Mouse (Mus musculus) CH12.LX (cell line): ENCODE measurements around the gene Dazl. TPM values are rescaled to one million over a fixed set of nuclear protein-coding genes. Genes with fewer than 3 reads are reported as not detected.

ENCODE experiments used
- DNase-seq: peaks from one replicate; pipeline ENCODE4 v3.0.0-alpha.2; 2013; ENCODE audit errors: extremely low read depth
- H3K27ac ChIP-seq: 2 replicates; pipeline ENCODE4 v1.5.1; 2012; ENCODE audit warnings: low read depth, mild to moderate bottlenecking, control low read depth, moderate library complexity; ENCODE audit not compliant: insufficient read depth
- H3K27me3 ChIP-seq: replicated peaks from 2 replicates; pipeline ENCODE3; 2012; ENCODE audit warnings: inconsistent platforms
- H3K36me3 ChIP-seq, 2 experiments: replicated peaks in 1 of 2; 2 replicates each; pipeline versions ENCODE3 to v1.6.1; 2012; ENCODE audit warnings: inconsistent platforms in 1 of 2, low read length in 1 of 2, mild to moderate bottlenecking in 1 of 2, mixed read lengths in 1 of 2, moderate library complexity in 1 of 2; ENCODE audit not compliant: control insufficient read depth in 1 of 2, insufficient read depth in 1 of 2
- H3K4me1 ChIP-seq, 2 experiments: 2 replicates each; pipeline ENCODE4 v1.6.1; 2012; ENCODE audit warnings: inconsistent platforms in 1 of 2, moderate library complexity in 1 of 2; ENCODE audit not compliant: insufficient read depth in 2 of 2, control insufficient read depth in 1 of 2
- H3K4me2 ChIP-seq: 2 replicates; pipeline ENCODE4 v1.6.1; 2012; ENCODE audit warnings: low read depth, mild to moderate bottlenecking, control low read depth; ENCODE audit not compliant: poor library complexity, insufficient read depth, severe bottlenecking
- H3K4me3 ChIP-seq, 3 experiments: fragments of 150-350 bp in 1 of 3; sonication (generic) in 1 of 3; replicated peaks in 1 of 3; 2 replicates each; pipeline versions ENCODE3 to v1.5.1; 2011 to 2012; ENCODE audit warnings: low read depth in 2 of 3, low read length in 2 of 3, mild to moderate bottlenecking in 2 of 3, moderate library complexity in 2 of 3, control low read depth in 1 of 3, improper control_type of control experiment in 1 of 3, inconsistent platforms in 1 of 3, mixed read lengths in 1 of 3; ENCODE audit not compliant: poor library complexity in 1 of 3
- H3K79me2 ChIP-seq: replicated peaks from 2 replicates; pipeline ENCODE4 v1.6.1; 2012; ENCODE audit warnings: mild to moderate bottlenecking, moderate library complexity; ENCODE audit not compliant: control insufficient read depth, poor library complexity, insufficient read depth, severe bottlenecking; ENCODE audit errors: extremely low read depth
- H3K9ac ChIP-seq: 2 replicates; pipeline ENCODE4 v1.6.1; 2012; ENCODE audit warnings: low read depth, mild to moderate bottlenecking, control low read depth, moderate library complexity; ENCODE audit not compliant: insufficient read depth
- H3K9me3 ChIP-seq: replicated peaks from 2 replicates; pipeline ENCODE3; 2012; ENCODE audit warnings: low read length, inconsistent platforms, mixed read lengths
- BHLHE40 ChIP-seq: IDR thresholded peaks from 2 replicates; pipeline ENCODE4 v1.6.1; 2011; ENCODE audit warnings: mild to moderate bottlenecking, low read depth, low read length, improper control_type of control experiment
- CHD1 ChIP-seq: IDR thresholded peaks from 2 replicates; pipeline ENCODE4 v1.6.1; 2012; ENCODE audit warnings: low read depth, low read length, improper control_type of control experiment, inconsistent platforms
- CHD2 ChIP-seq: IDR thresholded peaks from 2 replicates; pipeline ENCODE4 v1.6.1; 2011; ENCODE audit warnings: low read length, improper control_type of control experiment
- E2F4 ChIP-seq: IDR thresholded peaks from 2 replicates; pipeline ENCODE4 v1.6.1; 2011; ENCODE audit warnings: low read depth, low read length, improper control_type of control experiment; ENCODE audit not compliant: insufficient replicate concordance
- ELF1 ChIP-seq: IDR thresholded peaks from 2 replicates; pipeline ENCODE4 v1.6.1; 2014; ENCODE audit warnings: low read depth, mild to moderate bottlenecking, inconsistent platforms, low read length, improper control_type of control experiment
- EP300 ChIP-seq: IDR thresholded peaks from 2 replicates; pipeline ENCODE4 v1.6.1; 2011; ENCODE audit warnings: low read length, improper control_type of control experiment
- HCFC1 ChIP-seq: IDR thresholded peaks from 2 replicates; pipeline ENCODE4 v1.6.1; 2012; ENCODE audit warnings: low read depth, mild to moderate bottlenecking, inconsistent platforms, low read length, improper control_type of control experiment
- IRF4 ChIP-seq: IDR thresholded peaks from 2 replicates; pipeline ENCODE4 v1.6.1; 2014; ENCODE audit warnings: low read depth, mild to moderate bottlenecking, inconsistent platforms, low read length, improper control_type of control experiment
- JUN ChIP-seq: IDR thresholded peaks from 2 replicates; pipeline ENCODE4 v1.6.1; 2011; ENCODE audit warnings: low read depth, mild to moderate bottlenecking, low read length, improper control_type of control experiment, moderate library complexity; ENCODE audit not compliant: insufficient read depth
- KAT2A ChIP-seq: IDR thresholded peaks from 2 replicates; pipeline ENCODE4 v1.6.1; 2012; ENCODE audit warnings: low read length, improper control_type of control experiment, inconsistent platforms; ENCODE audit not compliant: insufficient replicate concordance
- MEF2A ChIP-seq: IDR thresholded peaks from 2 replicates; pipeline ENCODE4 v1.6.1; 2014; ENCODE audit warnings: low read depth, mild to moderate bottlenecking, inconsistent platforms, low read length, improper control_type of control experiment, borderline replicate concordance
- MXI1 ChIP-seq: IDR thresholded peaks from 2 replicates; pipeline ENCODE4 v1.6.1; 2011; ENCODE audit warnings: mild to moderate bottlenecking, low read depth, low read length, improper control_type of control experiment
- NELFE ChIP-seq: IDR thresholded peaks from 2 replicates; pipeline ENCODE4 v1.6.1; 2011; ENCODE audit warnings: low read depth, low read length, improper control_type of control experiment
- POLR2A ChIP-seq: IDR thresholded peaks from 2 replicates; pipeline ENCODE4 v1.6.1; 2011; ENCODE audit warnings: low read depth, mild to moderate bottlenecking, improper control_type of control experiment, low read length
- RAD21 ChIP-seq: IDR thresholded peaks from 2 replicates; pipeline ENCODE4 v1.6.1; 2011; ENCODE audit warnings: low read depth, mild to moderate bottlenecking, low read length, improper control_type of control experiment, moderate library complexity
- RCOR1 ChIP-seq: conservative IDR thresholded peaks from 2 replicates; pipeline ENCODE4 v1.6.1; 2012; ENCODE audit warnings: low read depth, mild to moderate bottlenecking, inconsistent platforms, low read length, improper control_type of control experiment
- SMC3 ChIP-seq: IDR thresholded peaks from 2 replicates; pipeline ENCODE4 v1.6.1; 2011; ENCODE audit warnings: low read depth, low read length, improper control_type of control experiment
- TBP ChIP-seq: conservative IDR thresholded peaks from 2 replicates; pipeline ENCODE4 v1.6.1; 2011; ENCODE audit warnings: low read depth, low read length, improper control_type of control experiment
- USF1 ChIP-seq: IDR thresholded peaks from 2 replicates; pipeline ENCODE4 v1.6.1; 2014; ENCODE audit warnings: low read depth, mild to moderate bottlenecking, inconsistent platforms, low read length, improper control_type of control experiment
- USF2 ChIP-seq: conservative IDR thresholded peaks from 2 replicates; pipeline ENCODE4 v1.6.1; 2011; ENCODE audit warnings: low read depth, low read length, improper control_type of control experiment
- ZC3H11A ChIP-seq: IDR thresholded peaks from 2 replicates; pipeline ENCODE4 v1.6.1; 2012; ENCODE audit warnings: low read depth, mild to moderate bottlenecking, inconsistent platforms, low read length, improper control_type of control experiment
- ZKSCAN1 ChIP-seq: IDR thresholded peaks from 2 replicates; pipeline ENCODE4 v1.6.1; 2012; ENCODE audit warnings: low read depth, inconsistent platforms, low read length, improper control_type of control experiment, borderline replicate concordance
- ZNF384 ChIP-seq: IDR thresholded peaks from 2 replicates; pipeline ENCODE4 v1.6.1; 2012; ENCODE audit warnings: low read depth, low read length, improper control_type of control experiment, inconsistent platforms
- dilution Hi-C: fragments of 300-500 bp; cut with MboI; formaldehyde crosslinking; loops from 2 replicates; pipeline ENCODE4 v1.14.3; 2020; ENCODE audit warnings: low sequenced_read_pairs; ENCODE audit not compliant: extremely low pct_unique_long_range_greater_than_20kb, extremely low pct_ligation_motif_present
- in situ Hi-C: fragments of 300-500 bp; cut with MboI; formaldehyde crosslinking; loops from 3 replicates; pipeline ENCODE4 v1.14.3; 2019; ENCODE audit warnings: low sequenced_read_pairs, low pct_ligation_motif_present, low pct_unique_long_range_greater_than_20kb, mixed read lengths
- polyA plus RNA-seq: library from polyadenylated mRNA; unstranded; fragments of >175 nt; gene quantifications from 2 replicates; pipeline ENCODE4 v1.2.1, GENCODE M21; 2012; ENCODE audit warnings: low read depth; ENCODE audit not compliant: insufficient read length
- total RNA-seq, 2 experiments: library from RNA; depleted of rRNA; stranded (reverse); fragments of 300-350 nt in 1 of 2; fragments of >200 nt in 1 of 2; gene quantifications; 2 replicates each; pipeline ENCODE4 v1.2.3; 2012 to 2014

The Dazl gene
- total RNA-seq (2012; rRNA removed), result not detected in 2 replicates
- total RNA-seq (2014; rRNA removed), result 0.09 TPM in 2 replicates
- polyA plus RNA-seq, result not detected in 2 replicates

- no peaks in the 10 kb centered on the region for H3K79me2 ChIP-seq
- no peak within 1 kb of the TSS for H3K9ac ChIP-seq
- H3K36me3 ChIP-seq, result no peaks in the 10 kb centered on the region
- no peak within 1 kb of the TSS for H3K27ac ChIP-seq
- H3K4me1 ChIP-seq, result no peaks in the 10 kb centered on the region
- dilution Hi-C loops, result no loop called here
- no peaks in the 10 kb centered on the region for H3K27me3 ChIP-seq
- no peak for DNase-seq
- no peak within 1 kb of the TSS for H3K4me2 ChIP-seq
- peaks cover 10% of the 10 kb centered on the region for H3K9me3 ChIP-seq
- TF ChIP-seq SMC3 (no peak), JUN (no peak), ZKSCAN1 (no peak), HCFC1 (no peak), ZNF384 (no peak), CHD1 (no peak), TBP (no peak), IRF4 (no peak), BHLHE40 (no peak), RAD21 (no peak), RCOR1 (no peak), MEF2A (no peak), KAT2A (no peak)
- TF ChIP-seq, all 38 proteins: peak for 0
- in situ Hi-C loops, result no loop called here
- no peak within 1 kb of the TSS for H3K4me3 ChIP-seq
Observed at GRCm38 (mm10) chr17:50293241-50293731, at the start of gene Dazl. Gene Dazl, minus strand, starts transcription at chr17:50293636.

GRCm38 (mm10) chr17:50341850-50342544 lies 48.6 kb upstream of the Dazl start:
- Histone ChIP-seq H3K36me3 (no peaks in the 10 kb centered on the region), H3K4me1 (no peaks in the 10 kb centered on the region), H3K79me2 (no peaks in the 10 kb centered on the region), H3K4me3 (no peak overlapping the region), H3K9me3 (no peaks in the 10 kb centered on the region), H3K9ac (no peak overlapping the region), H3K27me3 (no peaks in the 10 kb centered on the region), H3K4me2 (no peak overlapping the region), H3K27ac (no peak overlapping the region)
- TF ChIP-seq E2F4 (no peak), MXI1 (no peak), POLR2A (no peak), ELF1 (no peak), EP300 (no peak), USF2 (no peak), NELFE (no peak), SMC3 (no peak), ZC3H11A (no peak), CHD2 (no peak), TBP (no peak), USF1 (no peak)
- in situ Hi-C loops, result loop anchor here (25.0 kb wide), 1 partner anchor 445 kb away; no protein-coding TSS in a partner anchor
- no peak for DNase-seq
- dilution Hi-C loops, result no loop called here
